Mouse (Mus musculus): ENCODE data around the gene Gpx6.
A peak's percentile ranks its signal among the peaks of the same experiment; 100 is the strongest.

Gpx6 gene

DNA sequence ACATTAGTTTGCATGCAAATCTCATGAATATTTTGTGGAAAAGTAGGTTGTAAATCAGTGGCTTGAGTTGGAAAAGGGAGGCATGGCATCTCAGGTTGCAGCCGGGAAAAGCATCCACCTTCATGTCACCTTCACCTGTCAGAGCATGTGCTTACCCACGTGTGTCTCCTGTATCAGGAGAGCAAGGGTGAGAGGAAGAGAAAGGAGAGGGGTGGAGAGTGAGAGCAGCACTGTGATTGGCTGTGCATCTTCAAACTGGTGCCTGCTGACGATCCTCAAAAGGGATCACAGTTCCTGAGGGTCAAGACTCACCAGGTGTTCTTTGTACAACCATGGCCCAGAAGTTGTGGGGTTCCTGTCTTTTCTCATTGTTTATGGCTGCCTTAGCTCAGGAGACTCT is at the start of gene Gpx6:
Gene Gpx6 (plus strand): TSS at position 200 of the 400 bp plus-strand sequence.
- no peak for DNase-seq

DNA sequence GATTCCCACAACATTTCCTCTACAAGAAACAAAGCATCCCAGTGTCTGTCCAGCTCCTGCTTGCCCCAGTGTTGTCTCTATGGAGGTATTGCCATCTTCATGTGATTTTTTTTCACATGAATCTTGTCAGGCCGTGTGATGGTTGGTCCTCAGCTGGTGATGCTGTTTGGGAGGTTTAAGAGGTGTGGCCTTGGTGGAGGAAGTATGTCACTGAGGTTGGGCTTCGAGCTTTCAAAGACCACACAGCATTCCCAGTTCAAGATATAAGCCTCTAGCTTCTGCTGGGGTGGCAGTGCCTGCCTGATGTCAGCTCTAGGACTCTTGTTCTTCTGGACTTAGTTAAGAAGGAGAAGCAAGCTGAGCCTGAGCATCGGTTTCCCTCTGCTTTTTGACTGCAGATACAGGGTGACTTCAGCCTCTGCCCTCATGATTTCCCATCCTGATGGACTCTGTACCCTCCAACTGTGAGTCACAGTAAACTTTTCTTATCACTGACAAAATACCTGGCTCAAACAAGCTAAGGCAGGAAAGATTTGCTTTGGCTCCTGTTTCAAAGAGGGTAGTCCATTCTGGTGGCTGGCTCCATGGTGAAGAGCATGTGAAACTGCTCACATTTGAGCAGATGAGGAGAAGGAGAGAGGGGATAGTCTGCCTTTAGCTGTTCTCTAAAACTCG is 49.0 kb upstream of the Gpx6 start:
- no peak for DNase-seq

DNA sequence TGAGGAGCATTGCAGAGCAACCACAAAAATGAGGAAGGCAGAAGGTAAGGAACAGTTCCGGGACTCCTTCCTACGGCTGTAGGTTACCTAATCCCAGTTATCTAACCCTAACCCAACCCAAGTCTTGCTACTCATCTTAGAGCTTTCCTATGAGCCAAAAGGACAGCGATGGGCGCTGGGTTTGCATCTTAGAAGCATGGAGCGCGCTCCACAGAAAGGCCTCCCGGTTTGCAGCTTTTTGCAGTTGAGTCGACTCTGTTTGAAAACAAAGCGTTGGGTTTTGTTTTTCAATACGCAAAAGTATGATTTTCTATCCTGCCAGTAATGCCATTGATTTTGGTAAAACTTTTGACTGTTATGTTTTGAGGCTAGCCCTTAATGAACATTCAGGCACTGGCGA is 48.0 kb upstream of the Gpx6 start:
- no peak for DNase-seq

DNA sequence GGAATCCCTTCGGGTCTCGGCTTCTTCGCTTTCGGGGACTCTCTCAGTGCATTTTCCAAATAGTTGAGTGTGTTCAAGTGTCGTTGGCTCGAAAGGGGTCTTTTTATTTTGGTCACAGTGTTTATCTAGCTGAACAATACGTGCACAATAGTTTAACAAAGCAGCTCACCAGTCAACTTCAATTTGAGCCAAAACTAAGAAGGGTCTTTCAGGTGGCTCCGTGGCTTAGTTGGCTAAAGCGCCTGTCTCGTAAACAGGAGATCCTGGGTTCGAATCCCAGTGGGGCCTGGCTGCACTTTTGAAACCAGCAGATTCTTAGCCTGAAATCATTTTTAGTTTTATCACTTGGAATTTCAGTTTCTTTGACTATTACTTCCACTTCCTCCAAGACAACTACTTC is 47.6 kb upstream of the Gpx6 start:
- peak in 1 of 2 experiments; percentile 22 for DNase-seq

DNA sequence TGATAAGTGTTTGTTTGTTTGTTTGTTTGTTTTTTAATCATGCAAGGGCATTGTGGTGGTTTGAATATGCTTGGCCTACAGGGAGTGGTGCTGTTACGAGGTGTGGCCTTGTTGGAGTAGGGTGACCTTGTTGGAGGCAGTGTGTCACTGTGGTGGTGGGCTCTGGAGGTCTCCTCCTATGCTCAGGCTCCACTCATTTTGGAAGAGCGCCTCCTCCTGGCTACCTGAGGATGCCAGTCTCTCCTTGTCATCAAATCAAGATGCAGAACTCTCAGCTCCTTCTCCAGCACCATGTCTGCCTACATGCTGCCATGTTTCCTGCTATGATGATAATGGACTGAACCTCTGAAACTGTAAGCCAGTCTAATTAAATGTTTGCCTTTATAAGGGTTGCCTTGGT is 46.2 kb upstream of the Gpx6 start:
- no peak for DNase-seq

DNA sequence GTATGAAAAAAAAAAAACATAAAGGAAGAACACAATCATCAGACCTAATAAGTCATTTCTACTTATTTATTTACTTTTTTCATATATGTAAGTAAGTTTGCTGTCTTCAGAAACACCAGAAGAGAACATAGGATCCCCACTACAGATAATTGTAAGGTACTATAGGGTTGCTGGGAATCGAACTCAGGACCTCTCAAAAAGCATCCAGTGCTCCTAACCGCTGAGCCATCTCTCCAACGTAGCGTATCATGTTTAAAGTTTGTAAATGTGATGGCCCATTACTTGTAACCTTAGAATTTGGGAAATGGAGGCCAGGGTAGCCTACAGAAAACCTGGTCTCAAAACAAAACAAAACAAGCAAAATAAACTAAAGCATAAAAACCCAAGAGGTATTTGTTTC is 44.4 kb upstream of the Gpx6 start:
- DNase-seq = no peak

DNA sequence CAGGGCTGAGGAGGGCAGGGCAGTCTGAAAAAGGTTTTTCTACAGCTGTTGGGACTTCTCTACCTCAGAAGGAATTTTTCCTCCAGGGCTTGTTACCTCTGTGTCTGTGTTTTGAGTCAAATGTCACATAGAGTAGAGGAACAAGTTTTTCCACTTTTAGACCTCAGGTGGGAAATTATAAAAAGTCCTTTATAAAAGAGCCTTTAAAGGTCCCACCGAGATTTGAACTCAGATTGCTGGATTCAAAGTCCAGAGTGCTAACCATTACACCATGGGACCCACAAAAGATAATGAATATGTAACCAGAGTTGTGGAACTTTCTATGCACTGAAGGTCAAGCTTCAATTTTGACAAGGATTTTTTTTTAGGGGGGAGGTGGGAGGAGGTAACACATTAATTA is 43.7 kb upstream of the Gpx6 start:
- no peak for DNase-seq

DNA sequence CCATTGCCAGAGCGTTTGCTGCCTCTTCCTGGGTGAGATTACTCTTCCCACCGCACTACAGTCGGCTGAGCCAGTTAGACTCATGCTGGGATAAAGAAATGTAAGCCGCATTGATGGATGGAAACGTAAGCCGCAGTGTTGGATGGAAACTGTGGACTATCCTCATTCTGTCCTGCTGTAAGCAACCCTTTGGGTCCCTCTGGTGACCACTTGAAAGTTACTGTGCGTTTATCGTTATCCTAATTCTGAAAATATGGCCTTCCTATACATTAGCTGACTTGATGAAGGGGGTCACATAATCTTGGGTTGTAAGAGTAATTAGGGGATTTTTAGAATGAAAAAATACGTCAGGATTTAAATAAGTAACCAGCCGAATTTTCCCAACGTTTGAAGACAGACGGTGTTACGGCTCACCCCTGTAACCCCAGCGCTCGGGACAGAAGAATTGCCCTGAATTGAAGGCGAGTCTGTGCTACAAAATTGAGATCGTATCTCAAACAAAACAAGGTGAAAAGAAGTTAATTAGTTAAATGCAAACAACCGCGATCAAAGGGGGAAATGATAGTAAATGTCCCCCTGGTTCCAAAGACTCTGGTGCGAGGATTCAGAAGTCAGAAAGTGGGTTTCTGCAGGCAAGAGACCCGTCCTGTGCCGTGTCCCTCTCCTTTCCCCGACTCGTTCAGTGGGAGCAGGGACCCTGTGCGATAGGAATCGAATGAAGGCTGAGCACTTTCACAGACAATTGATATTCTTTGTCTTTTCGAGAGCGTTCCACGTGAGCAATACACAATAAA is 36.7 kb upstream of the Gpx6 start:
- peak; percentile 8 to 25 for DNase-seq

DNA sequence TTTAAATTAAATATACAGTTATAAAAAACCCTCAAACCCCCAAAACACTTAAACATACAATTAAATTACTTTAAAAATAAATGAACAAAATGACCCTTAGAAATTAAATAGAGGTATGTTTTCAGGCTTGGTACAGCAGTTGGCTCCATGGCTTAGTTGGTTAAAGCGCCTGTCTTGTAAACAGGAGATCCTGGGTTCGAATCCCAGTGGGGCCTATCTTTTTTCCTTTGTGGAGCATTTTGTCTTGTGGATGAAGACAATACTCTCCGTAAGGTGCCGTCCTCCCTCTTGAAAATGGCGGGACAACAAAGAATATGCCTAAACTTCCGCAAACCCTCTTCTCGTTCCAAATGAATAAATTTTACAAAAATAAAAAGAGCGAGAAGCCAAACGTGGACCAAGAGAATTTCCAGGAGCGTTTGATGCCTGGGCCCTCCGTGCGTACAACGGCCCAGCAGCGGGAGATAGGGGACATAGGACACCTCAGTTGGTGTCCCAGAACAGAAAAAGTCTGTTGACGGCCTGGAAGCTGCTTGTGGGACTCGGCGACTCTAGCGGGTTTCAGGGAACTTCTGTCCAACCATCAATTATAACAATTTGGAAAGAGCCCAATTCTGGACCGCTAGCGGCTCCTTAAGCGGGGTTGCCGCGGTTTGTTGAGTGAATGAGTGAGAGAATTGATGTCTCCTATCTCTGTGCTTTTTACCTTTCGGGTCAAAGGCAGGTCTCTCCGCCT is 35.9 kb upstream of the Gpx6 start:
- peak; percentile 50 to 55 for DNase-seq

DNA sequence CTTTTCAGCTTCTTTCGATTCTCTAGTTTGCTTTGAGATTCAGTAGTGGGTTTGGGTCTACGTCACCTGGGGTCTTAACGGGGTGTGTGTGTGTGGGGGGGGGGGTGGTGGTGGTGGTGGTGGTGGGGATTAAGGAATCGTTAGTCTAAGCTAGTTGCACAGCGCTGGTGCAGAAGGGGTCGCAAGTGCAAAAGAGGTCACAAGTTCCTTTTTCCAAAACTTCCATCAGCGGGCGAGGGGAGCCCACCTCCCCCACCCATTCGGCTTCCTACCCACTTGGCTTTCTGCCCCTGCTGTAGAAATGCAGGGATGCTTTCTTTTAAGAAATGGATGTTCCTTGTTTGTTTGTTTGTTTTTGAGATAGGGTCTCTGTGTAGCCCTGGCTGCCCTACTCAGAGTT is 35.4 kb upstream of the Gpx6 start:
- no peak for DNase-seq

DNA sequence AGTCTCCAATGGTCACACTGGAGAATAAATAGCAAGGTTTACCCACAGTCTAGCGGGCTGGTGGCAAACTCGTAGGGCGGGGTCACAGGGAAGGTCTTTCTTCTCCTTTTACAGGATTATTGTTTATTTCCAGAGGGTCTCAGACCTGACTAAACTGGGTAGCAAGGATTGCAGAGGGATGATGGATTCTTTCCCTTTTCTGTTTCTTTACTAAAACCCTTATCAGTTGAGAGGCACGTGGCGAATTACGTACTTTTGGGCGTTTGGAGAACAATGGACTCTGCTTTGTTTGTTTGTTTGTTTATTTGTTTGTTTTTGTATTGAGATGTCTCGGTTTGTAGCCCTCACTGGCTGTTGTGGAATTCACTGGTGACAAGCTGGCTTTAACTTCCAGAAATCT is 32.8 kb upstream of the Gpx6 start:
- peak in 1 of 2 experiments; percentile 20 for DNase-seq

DNA sequence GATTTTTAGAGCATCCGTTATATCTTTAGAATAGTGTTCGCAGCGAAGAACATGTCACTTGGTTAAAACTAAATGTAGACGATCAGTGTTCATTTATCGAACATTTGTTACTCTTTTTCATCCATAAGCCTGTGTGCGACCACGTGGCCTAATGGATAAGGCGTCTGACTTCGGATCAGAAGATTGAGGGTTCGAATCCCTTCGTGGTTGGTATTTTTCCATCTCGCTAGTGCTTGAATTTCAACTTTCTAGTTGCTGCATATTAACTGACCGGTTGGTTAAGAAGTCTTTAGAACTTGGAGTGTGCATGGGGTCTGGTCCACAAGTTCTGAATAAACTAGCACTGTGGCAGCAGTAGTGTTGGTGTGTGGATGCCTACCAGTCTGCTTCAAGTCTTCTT is 32.4 kb upstream of the Gpx6 start:
- peak; percentile 82 to 84 for DNase-seq

DNA sequence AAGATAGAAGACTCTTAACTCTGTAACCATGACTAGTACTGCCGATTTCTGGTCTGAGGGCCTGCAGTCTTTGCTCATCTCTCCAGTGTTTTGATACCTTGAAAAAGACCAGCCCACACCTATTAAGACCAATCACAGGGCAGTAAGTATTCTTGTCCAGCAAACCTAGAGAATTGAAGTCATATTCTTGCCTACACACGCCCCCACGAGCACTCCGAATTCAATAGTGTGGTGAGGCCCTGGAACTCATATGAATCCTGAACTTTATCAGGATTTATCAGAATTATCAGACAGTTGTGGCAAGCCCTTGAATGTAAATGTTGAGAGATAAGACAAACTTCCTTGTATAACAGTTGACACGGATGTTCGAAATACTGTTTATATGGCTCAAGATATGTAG is 19.3 kb upstream of the Gpx6 start, which contains the start of gene Gpx5:
Gene Gpx5 (minus strand): TSS at position 101 of the 400 bp plus-strand sequence.
- no peak for DNase-seq

DNA sequence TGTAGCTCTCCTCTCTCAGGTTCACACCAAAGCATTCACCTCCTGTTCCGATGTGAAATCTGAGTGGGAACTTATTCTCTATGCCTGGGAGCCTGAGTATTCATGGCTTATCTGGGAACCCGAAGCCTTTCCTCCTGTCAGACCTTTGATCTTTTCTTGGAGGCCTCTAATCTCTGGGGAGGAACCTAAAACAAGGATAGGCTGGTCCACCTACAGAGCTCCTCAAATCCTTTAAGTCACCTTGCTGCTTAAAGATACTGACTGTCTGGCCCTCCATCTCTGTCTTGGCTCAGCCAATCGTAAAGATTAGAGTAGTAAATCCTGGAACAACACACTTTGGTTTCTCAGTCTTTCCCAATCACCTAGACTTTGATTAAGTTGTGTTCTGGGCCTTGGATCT is 13.4 kb upstream of the Gpx6 start:
- DNase-seq = no peak

DNA sequence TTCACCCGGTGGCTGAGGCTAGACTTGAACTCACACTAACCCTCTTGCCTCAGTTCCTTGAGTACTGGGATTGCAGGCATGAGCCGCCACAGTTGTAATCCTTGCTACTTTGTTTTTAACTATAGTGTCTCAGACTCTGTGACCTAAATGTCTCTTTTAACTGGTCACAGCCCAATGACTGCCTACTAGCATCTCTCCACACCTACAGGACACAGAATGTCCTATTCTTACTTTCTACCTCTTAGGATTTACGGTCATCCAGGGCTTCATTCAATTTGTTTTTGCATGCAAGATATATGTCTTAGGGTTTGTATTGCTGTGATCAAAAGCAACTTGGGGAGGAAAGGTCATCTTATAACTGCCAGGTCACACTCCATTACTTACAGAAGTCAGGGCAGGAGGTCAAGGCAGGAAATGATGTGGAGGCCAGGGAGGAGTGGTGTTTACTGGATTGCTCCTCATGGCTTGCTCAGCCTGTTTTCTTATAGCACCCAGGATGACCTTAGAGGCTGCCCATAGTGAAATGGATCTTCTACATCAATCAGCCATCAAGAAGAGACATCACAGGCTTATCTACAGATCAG is 7.3 kb upstream of the Gpx6 start:
- DNase-seq = no peak

DNA sequence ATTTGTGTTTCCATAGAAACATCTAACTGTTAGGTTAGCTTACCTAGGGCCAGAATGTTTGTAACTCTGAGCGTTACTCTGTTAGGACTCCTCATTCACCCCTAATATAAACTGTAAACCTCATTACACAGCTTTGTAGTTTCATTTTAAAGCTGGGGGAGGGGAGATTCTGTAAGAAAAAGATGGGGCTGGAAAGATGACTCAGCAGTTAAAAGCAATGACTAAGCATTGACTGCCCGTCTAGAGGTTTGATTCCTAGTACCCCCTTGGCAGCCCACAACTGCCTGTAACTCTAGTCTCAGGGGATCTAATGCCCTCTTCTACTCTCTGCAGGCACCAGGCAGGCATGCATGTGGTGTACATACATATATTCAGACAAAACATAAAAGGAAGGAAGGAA is 2.1 kb upstream of the Gpx6 start:
- no peak for DNase-seq

DNA sequence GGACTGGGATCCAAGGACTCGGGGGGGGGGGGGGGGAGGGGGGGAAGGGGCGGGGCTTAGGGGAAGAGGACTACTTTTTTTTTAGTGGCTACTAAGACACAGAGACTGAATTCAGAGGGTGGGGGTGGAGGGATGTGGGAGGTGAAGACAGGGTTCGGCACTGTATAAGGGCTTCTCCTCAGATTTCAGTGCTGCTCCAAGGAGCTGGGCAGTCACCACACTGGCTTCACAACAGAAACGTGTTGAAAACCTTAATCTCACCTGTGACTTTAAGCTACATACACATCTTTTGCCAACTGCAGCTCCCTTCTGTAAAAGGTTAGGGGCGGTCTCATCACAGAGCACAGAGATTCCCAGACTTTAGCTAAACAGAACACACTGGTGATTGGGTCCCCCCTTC is 929 bp downstream of the Gpx6 start:
- DNase-seq = no peak

DNA sequence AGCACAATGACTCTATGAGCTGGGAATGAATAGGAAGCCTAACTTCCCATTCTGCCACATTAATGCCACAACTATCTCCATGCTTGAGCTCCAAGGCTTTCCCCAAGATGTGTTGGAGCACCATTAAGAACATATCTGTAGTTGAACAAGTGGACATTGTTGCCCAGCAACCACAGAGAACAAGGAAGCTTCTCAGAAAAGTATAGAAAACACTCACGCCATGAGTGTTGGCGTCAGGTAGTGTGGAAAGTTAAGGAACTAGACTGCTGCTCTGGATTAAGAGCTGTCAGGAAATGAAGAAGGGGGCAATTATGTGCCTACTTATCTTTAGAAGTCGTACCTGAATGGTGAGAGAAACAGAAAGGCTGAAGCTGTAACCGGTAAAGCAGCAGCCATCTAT is 2.0 kb downstream of the Gpx6 start:
- DNase-seq = no peak

DNA sequence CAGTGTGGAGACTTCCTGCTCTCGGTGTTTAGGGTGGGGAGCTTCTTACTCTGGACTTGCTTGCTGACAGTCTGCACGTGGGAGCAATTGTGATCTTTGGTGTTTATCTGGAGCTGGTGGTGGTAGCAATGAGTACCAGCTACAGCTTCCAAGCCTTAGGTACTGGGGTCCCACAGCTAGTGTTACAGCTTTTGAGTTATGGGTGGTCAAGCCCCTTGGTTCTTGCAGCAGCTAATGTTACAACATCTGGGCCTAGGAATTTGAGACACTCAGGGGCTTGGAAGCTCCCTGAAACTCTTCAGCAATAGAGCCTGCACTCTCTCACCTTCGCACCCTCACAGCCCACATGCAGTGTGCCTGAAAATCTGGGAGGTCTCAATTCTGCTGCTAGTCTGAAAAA is 8.3 kb downstream of the Gpx6 start:
- no peak for DNase-seq

DNA sequence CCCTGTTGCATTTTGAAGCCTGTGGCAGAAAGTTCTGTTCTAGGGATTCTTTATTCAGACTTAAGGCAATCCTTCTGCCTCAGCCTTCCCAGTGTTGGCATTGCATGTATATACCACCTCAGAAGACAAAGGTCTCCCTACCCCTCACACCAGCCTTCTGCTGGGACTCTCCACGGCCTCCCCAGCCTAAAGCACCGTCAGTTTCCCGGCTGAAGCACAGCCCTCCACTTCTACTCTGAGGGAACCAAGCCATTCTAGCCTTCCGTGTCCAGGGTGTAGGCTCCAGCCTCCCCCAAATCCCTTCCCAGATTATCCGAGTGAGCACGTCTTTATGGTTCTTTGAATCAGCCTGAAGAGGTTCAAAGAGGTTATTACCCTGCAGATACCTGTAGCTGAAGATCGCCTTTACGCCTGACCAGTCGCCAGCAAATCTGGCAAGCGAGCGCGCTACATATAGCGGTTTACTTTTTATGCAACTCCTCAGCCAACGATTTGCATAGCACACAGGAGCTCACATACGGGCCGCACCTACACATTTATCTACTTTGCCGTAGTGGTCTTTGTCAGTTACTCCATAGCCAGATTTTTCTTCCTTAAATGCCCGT is 10.1 kb downstream of the Gpx6 start:
- DNase-seq = no peak

DNA sequence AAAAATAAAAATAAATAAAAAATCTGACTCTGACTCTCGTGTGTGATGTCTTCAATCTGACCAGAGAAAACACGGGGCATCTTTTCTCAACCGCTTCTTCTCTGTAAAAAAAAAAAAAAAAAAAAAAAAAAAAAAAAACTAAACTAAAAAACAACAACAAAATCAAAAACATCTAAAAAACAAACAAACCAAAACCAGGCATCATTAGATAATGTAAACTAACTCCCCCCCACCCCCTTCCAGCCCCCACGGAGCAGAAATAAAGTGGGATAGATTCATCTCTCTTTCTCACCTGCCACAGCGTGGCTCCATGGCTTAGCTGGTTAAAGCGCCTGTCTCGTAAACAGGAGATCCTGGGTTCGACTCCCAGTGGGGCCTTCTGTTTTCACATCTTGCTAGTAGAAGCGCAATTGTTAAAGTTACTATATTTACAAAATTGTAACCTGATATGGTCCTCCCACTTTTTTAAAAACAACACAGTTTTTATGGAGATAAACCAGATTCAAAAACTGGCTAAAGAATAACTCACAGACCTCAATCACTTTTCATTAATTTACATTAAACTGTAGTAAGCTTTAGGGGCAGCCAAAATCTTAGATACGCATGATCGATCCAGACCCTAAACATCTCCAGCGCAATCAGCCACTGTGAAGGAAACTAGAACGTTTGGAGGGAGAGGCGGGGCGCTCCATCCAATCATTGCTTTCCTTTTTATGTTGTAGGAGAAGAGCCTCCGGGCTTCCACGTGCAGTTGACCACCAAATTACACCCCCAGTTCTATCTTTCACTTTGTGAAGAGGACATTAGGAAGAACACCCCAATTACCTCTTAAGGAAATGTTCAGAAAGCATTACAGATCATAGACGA is 10.8 kb downstream of the Gpx6 start:
- peak in 1 of 2 experiments; percentile 15 for DNase-seq

DNA sequence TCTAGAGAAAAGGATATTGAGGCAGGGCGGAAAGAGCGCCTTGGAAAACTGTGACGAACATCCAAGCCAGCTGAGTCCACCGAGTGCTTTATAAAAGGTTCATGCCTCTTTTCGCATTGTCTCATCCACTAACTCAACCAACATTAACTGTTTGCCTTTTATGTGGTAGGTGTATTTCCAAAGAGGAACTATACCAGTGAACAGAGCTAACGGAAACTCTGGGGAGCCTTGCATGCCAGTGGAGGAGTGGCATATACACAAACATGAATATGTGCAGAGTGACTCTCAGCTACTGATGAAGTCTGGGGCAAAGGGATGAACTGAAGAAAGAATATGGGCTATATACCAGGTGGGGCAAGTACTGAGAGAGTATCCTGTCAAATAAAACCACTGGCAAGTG is 11.5 kb downstream of the Gpx6 start:
- DNase-seq = no peak
